Mouse (Mus musculus): ENCODE results near the gene Ednra.

- TF ChIP-seq POLR2A (IDR thresholded peaks at IDR 0.05; ENCODE audit: control insufficient read depth, low read depth, low read length): no peak
- TF ChIP-seq CTCF (IDR thresholded peaks at IDR 0.05; ENCODE audit: control insufficient read depth, insufficient read depth, insufficient replicate concordance, low read depth, low read length): no peak
Measured at GRCm38 (mm10) chr8:77741050-77741777, 16.9 kb upstream of the Ednra start.

All from testis, adult 2 months (tissue).